Mouse (Mus musculus): ENCODE measurements at regions not wholly inside any gene's neighbourhood (a gene's known extent, or its start where the extent isn't known, plus 50 kb on each side); places are given as distances from the start of the nearest gene placed in this dataset.

- no peaks in the 10 kb centered on the region for H3K9me3 ChIP-seq (ENCODE audit: control insufficient read depth, low read length)
- DNase-seq (ENCODE audit: low spot score) (peak; percentile 53), ATAC-seq (ENCODE audit: low FRiP score) (no peak)
- no peaks in the 10 kb centered on the region for H3K27me3 ChIP-seq (ENCODE audit: control insufficient read depth, insufficient read depth, low read length)
- H3K4me3 ChIP-seq (replicated peaks; ENCODE audit: low read length), result no peak overlapping the region
- no peak overlapping the region for H3K27ac ChIP-seq
- H3K4me1 ChIP-seq (replicated peaks; ENCODE audit: control insufficient read depth, insufficient read depth, low read length), result no peaks in the 10 kb centered on the region
- no peak overlapping the region for H3K9ac ChIP-seq
- H3K4me2 ChIP-seq (replicated peaks), result no peak overlapping the region
- H3K36me3 ChIP-seq (replicated peaks; ENCODE audit: control insufficient read depth, insufficient read depth), result no peaks in the 10 kb centered on the region
Observed at GRCm38 (mm10) chr3:111553358-111553757, 1302.6 kb upstream of the Prmt6 start.

Data from hindbrain, embryonic 14.5 days (tissue).